Mouse (Mus musculus) layer of hippocampus, postnatal 36 days (tissue): ENCODE results near the gene Metap1d. TPM values are rescaled to one million over a fixed set of nuclear protein-coding genes. Genes with fewer than 3 reads are reported as not detected.

Experiments
- DNase-seq, 2 experiments: peaks; one replicate each; pipeline ENCODE4 v3.0.0; 2022
- total RNA-seq, 2 experiments: library from RNA; stranded (reverse); gene quantifications; 2 replicates each; pipeline ENCODE4 v1.2.3; 2021

Metap1d gene
- total RNA-seq, 2 experiments from 2014 or later = 23.8 to 25.0 TPM

DNA sequence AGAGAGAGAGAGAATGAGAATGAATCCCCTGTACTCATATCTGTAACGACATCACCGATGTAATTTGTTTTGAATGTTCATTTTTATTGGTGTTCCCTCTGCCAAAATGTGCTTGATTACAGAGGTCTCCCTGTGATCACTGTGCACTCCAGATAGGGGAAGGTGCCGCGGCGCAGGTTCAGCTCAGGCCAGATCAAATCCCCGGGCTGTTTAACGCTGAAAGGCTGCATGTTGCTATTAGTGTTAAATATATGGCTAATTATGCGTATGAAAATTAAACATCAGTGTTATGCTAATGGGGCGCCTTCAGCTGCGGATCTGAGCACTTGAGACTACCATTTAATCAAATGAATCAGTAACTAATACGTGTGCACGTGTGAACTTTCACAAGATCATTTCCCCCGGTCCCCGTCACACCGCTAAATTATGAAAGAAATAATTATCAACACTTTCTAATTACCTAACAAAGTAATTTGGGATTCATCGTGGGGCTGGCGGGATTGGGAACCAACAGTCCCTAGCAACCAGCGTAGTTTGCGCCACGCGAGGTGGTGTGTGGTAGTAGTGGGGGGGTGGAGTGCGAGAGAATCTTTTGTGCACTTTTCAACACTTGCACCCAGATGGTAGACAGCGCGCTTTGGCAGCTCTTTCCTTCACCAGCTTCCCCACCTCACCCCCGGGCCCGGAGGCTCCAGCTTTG, 75.1 kb downstream of the Metap1d start, which contains the start of gene Dlx1:
Dlx1 (plus strand) TSS at position 100 of the 700 bp plus-strand sequence.
- no peak for DNase-seq

DNA sequence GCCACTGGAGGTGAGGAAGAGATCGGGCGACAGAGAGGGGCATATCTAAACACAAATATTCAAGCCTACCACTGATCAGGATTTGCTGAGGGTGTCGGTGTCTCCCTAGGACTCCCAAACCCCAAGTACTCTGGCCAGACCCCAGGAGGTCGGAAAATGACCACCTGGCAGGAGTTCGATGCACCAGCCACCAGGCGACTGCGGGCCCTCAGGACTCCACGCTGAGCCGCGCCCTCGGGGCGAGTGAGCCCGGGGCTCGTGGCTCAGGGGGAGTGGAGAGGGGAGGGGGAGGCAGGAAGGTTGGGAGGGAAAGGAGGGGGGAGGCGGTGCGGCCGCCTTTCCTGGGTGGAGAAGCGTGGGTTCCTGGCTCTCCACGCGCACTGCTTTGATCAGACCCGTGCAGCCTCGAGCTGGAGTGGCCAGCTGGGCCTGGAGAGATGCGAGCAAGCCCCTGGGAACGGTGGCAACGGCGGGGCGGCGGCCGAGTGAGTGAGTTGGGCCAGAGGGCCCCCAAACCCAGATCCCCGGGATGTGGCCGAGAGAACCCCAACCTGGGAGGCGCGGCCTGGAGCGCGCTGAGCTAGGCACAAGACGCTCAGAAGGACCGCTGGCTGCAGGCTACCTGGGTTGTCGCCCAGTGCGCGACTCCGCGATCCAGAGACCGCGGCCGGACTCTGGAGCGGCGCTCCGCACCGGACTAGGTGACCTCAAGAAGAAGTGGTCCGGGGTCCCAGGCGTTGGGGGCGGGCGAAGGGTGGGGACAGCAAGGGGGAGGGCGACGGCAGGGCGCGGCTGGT, 75.8 kb downstream of the Metap1d start:
- DNase-seq = no peak

DNA sequence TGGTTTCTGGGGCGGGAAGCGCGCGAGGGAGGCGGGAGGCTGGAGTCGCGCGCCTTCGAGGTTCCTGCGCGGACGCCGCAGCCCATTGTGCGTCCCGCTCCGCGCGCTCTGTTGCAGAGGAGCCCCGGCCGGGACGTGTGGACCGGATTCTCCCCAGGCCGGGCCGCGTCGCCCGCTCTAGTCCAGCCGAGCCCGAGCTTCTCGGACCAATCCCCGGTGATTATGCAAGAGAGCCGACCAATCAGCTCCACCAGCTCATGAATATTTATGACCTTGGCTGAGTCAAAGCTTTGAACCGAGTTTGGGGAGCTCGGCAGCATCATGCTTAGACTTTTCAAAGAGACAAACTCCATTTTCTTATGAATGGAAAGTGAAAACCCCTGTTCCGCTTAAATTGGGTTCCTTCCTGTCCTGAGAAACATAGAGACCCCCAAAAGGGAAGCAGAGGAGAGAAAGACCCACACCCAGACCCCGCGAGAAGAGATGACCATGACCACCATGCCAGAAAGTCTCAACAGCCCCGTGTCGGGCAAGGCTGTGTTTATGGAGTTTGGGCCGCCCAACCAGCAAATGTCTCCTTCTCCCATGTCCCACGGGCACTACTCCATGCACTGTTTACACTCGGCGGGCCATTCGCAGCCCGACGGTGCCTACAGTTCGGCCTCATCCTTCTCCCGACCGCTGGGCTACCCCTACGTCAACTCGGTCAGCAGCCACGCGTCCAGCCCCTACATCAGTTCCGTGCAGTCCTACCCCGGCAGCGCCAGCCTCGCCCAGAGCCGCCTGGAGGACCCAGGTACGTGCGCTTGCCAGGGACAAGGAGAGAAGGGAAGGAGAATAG, 76.7 kb downstream of the Metap1d start:
- DNase-seq = no peak

DNA sequence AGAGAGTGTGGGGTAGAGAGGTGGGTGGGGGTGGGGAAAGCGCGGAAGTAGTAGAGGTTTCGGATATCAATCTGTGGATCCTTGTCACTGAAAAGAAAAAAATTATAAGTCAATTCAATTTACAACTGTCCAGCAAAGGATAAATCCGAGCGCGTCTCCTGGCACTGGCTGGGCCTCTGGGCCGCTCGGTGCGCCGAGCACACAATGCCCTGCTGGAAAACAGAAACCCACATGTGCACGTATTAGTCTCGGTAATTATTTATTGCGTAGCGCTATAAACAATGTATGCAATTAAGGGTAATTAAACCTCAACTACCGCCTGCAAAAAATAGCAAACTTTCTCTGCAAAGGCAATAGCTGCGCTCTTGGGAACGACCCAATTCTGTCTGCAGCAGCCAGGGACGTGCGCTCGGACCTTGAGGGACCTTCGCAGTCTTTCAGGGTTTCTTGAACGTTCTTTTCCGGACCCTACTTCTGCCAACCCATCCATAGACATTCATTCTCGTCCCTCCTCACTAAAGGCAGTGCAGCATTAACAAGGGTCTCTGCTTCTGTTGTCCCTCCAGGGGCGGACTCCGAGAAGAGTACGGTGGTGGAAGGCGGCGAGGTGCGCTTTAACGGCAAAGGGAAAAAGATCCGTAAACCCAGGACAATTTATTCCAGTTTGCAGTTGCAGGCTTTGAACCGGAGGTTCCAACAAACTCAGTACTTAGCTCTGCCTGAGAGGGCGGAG, 77.5 kb downstream of the Metap1d start:
- DNase-seq = no peak

- DNase-seq = no peak
These were observed 78.1 kb downstream of the Metap1d start for GRCm38 (mm10) chr2:71531124-71531590.

DNA sequence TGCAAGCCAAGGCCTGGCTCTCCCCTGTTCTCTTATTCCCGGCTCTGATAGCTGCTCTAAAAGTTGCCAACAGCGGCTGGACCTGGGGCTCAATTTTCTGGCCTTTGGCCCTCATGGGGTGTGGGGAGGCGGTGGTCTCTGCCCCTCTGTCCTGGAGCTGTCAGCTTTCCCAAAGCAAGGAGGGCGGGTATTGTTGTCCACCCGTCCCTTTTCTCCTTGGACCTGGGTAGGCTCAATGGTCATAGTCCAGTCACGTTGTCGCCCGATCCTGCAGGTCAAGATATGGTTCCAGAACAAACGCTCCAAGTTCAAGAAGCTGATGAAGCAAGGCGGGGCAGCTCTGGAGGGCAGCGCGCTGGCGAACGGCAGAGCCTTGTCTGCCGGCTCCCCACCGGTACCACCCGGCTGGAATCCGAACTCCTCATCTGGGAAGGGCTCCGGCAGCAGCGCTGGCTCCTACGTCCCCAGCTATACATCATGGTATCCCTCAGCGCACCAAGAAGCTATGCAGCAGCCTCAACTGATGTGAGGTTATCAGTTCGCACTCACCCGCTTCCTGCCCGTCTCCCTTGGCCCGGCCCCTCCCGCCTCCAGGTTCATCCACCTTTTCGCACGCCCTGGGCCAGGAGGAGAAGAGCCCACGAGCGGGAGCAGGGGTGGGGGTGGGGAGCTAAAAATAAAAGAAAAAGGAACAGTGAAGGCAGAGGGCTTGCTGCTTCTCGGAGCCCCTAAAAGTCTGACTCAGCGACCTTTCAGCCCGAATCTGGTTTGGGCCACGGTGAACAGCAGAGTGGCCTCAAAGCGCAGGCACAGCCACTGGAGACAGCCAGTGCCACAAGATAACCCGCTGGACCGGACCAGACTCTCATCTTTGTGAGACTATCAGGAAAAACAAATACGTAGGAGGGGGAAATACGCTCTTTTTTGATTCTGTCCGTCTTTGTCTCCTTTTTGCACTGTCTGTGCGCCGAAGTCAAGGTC, 79.2 kb downstream of the Metap1d start:
- DNase-seq = no peak

- no peak for DNase-seq
These were observed 80.0 kb downstream of the Metap1d start for GRCm38 (mm10) chr2:71533094-71533493.

GRCm38 (mm10) chr2:71534242-71535052, 81.4 kb downstream of the Metap1d start:
- no peak for DNase-seq

DNA sequence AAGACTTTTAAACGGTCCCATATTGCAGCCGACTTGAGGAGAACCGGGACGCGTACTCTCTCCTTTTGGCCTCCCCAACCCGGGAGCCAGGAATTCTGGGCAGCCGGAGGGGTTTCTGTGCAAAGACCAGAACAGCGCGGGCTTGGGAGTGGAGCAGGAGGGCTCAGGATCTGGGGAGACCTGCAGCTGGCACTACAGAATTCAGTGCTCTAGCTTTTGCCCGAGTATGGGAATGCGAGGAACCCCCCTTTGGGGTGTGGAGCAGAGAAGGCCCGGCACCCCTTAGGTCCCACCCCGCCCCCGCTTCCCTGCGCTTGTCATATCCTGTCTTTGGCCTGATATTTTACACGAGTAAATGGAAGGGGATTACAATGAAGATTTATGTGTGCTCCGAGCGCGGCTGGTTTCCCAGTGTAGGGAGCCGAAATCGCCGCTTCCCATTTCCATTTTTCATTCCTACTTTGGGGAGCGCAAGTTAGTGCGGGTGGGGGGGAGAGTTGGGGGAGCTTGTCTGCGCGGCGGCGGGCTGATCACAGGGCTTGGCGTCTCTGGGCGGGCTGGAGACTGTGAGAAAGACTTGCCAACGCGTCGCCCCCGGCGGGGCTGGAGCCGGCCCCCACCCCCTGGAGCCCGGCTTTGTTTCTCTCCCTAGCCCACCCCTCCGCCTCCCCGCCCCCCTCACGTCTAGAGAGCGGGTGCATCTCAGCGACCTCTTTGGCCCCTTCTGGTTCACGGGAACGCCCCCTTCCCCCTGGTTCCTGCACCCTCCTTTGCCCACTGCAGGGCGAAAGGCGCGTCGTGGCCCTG, 87.7 kb downstream of the Metap1d start:
- no peak for DNase-seq

DNA sequence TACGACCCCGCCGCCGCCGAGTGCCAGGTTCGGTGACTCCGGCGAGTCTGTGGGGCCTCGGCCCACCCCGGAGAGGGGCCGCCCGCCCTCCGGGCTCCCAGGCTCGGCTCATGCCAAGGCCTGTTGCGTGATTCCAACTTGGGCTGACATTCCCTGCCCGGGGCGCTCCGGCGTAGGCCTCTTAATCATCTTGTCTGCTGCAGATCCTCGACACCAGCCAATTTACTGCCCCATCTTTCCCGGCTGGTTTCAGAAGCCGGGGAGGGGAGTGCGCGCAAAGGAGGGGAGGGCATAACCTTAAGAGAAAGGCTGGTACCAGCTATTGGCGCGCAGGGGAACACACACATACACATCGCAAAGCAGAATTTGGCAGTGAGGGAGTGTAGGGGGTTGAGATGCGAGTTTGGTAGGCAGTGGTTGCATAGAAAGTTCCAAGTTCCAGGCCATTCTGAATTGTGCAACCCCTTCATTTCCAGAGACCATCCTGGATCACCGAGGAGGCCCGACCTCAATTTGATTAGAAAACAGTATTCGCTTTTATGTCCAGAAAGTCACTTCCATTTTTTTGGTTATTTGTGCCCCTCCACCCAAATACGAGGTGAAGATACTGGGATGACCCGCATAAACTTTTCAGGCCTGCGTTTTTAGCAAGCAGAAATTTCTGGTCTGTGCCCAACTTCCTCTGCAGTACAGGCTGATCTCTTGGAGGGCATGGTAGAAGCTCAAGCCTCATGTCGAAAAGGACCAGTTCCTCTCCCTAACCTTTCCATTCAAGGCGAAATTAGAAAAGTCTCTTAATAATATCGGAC, 88.5 kb downstream of the Metap1d start:
- no peak for DNase-seq

- DNase-seq = no peak
These were observed 89.2 kb downstream of the Metap1d start for GRCm38 (mm10) chr2:71542227-71542815.

- DNase-seq = no peak
These were observed 89.8 kb downstream of the Metap1d start for GRCm38 (mm10) chr2:71542816-71543301.

DNA sequence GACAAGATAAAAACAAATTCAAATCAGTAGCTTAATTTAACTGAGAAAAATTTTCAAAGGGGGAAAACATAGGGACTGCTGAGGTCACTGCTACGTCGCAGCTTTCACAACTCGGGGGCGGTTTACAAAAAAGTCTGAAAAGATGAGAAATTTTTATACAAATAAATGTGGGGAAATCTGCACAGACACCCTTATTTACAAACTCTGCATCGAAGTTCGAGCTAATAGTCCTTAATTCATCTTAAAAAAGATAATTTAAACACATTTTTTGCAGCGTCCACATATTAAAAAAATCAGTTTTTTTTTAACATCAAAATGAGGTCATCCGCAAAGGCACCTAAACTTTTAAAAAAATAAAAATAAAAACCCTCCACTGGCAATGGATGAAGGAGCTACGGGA, 90.5 kb downstream of the Metap1d start:
- DNase-seq = no peak

DNA sequence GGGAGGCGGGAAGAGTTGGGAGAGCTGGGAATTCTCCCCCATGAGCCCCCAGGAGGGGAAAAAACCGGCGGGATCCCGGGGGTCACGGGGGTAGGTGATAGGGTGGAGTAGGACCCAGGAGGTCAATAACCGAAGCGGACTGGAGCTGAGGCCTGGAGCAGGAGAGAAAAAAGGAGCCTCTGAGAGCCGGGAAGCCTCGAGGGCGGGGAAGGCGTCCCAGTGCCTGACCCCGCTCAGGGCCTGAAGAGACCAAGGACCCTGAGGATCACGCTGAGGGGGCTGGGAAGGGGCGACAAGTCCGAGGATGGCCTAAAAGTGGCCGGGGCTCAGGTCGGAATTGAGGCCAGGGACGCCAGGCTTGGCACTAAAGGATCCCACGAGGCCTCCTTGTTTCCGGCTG, 90.9 kb downstream of the Metap1d start:
- no peak for DNase-seq

- DNase-seq = no peak
These were observed 91.6 kb downstream of the Metap1d start for GRCm38 (mm10) chr2:71544391-71545285.

DNA sequence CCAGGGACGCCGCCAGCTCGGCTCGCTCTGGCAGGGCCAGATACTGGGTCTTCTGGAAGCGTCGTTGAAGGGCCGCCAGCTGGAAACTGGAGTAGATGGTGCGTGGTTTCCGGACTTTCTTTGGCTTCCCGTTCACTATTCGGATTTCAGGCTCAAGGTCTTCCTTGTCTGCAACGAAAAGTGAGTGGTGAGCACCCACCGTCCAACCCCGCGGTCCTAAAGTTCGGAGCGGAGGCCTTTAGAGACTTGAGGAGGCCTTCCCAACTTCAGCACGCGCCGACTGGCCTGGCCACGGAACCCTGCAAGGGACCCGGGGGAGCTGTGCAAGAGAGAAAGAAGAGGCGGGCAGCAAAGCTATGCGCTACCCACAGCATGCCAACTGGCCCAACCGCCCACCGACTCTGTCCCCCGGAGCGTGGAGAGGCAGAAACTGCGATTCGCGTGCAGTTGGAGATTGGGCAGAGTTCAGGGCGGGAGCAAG, 92.4 kb downstream of the Metap1d start:
- no peak for DNase-seq
